Mouse (Mus musculus) gastrocnemius, adult 8-10 months (tissue): Measurements from ENCODE around the gene Ssxb1. TPM values are rescaled to one million over a fixed set of nuclear protein-coding genes. Genes with fewer than 3 reads are reported as not detected.
"Not testable (repeated sequence)": the region's sequence is repeated elsewhere in the genome, so short reads cannot be mapped to it uniquely, and the experiment has no call there.

Experiments used
- DNase-seq, 2 experiments: peaks; one replicate each; pipeline ENCODE4 v3.0.0; 2022; ENCODE audit warnings: low spot score in 2 of 2
- total RNA-seq, 4 experiments: library from RNA; stranded (reverse); gene quantifications; 2 replicates each; pipeline ENCODE4 v1.2.4; 2022

The Ssxb1 gene
- total RNA-seq: not detected

DNA sequence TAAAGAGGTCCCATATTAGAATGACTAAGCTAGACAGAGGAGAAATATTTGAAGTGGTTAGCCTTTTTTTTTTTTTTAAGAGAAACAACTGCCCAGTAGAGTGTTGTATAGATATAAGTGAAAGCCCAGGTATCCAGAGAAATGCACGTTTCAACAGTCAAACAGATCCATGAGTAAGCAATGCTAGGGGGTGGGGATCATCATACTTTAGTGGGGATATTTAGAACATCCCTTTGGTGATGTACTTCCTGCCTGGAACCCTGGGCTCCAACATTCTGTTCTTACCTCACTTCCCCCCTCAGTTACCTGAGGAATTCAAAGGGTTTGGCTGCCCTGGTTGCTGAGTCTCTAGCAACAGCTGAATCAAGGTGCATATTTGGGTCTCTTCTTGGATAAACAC is at the start of gene Ssxb1:
Ssxb1 (plus strand) TSS at position 301 of the 400 bp plus-strand sequence.
- not testable (repeated sequence) for DNase-seq

DNA sequence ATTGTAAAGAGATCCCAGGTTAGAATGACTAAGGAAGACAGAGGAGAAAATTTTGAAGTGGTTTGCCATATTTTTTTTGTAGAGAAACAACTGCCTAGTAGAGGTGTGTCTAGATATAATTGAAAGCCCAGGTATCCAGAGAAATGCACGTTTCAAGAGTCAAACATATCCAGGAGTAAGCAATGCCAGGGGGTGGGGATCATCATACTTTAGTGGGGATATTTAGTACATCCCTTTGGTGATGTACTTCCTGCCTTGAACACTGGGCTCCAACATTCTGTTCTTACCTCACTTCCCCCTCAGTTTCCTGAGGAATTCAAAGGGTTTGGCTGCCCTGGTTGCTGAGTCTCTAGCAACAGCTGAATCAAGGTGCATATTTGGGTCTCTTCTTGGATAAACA is 46.4 kb upstream of the Ssxb1 start, which contains the start of gene Ssxb9:
Ssxb9 (plus strand) TSS at position 301 of the 400 bp plus-strand sequence.
- not testable (repeated sequence) for DNase-seq

DNA sequence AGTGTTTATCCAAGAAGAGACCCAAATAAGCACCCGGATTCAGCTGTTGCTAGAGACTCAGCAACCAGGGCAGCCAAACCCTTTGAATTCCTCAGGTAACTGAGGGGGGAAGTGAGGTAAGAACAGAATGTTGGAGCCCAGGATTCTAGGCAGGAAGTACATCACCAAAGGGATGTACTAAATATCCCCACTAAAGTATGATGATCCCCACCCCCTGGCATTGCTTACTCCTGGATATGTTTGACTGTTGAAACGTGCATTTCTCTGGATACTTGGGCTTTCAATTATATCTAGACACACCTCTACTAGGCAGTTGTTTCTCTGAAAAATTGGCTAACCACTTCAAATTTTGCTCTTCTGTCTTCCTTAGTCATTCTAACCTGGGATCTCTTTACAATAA is 48.5 kb downstream of the Ssxb1 start, which contains the start of gene Ssxb2:
Ssxb2 (minus strand) TSS at position 101 of the 400 bp plus-strand sequence.
- DNase-seq: not testable (repeated sequence)

Other genes starting within 250 kb of the Ssxb1 start
- 1 to 10 TPM; 2.3 to 3.6 (median 3.0) TPM for gene Tbc1d25, start 237.1 kb upstream of the Ssxb1 start, total RNA-seq
- gene Ebp, start 219.8 kb upstream of the Ssxb1 start, total RNA-seq: 1 to 10 TPM; 5.4 to 8.3 (median 7.0) TPM
- gene Porcn, start 206.8 kb upstream of the Ssxb1 start, total RNA-seq: 1 to 10 TPM; 3.3 to 5.1 (median 4.2) TPM
- 10 to 100 TPM; 11.9 to 15.5 (median 14.0) TPM for gene Ftsj1, start 160.9 kb upstream of the Ssxb1 start, total RNA-seq
- not detected for gene Slc38a5, start 142.2 kb upstream of the Ssxb1 start, total RNA-seq
- not detected for gene Ssxb10, start 85.9 kb upstream of the Ssxb1 start, total RNA-seq
- gene Ssxb9, start 46.3 kb upstream of the Ssxb1 start, total RNA-seq: not detected
- gene Ssxb2, start 48.4 kb downstream of the Ssxb1 start, total RNA-seq: not detected
- not detected for gene Gm14459, start 111.6 kb downstream of the Ssxb1 start, total RNA-seq
- gene Ssxb6, start 134.9 kb downstream of the Ssxb1 start, total RNA-seq: not detected
- gene Ssxb3, start 178.5 kb downstream of the Ssxb1 start, total RNA-seq: not detected